16 mouse cellular contexts compared by ENCODE assay signal in the genomic region with DNA sequence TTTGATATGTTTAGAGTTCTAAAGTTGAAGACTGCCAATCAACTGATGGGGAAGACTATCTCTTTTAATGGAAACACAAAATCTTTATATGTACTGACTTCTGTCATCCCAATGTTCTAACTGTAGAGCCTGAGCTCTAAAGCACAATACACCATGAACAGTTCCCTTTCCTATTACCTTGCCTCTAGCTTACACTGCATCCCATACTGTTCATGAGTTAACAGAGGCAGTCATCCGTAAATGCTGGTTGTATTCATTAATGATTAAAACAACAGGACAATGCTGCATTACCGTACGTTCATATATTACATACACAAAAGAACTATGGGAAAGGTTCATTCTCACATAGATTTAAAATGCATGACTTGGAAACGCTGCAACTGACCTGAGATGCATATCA.
"Had no signal": no experiment of that assay in that cellular context is flagged by ENCODE, and none has a peak within 500 bp of the region (broad histone marks: within the 10 kb centered on the region; RNA-seq: fewer than 3 reads in every experiment).

No protein-coding gene starts in this region.

- H3K4me3 ChIP-seq: neural tube, embryonic 12.5 days; neural tube, embryonic 13.5 days; neural tube, embryonic 15.5 days; stomach, embryonic 15.5 days had no signal

- H3K27me3 ChIP-seq: neural tube, embryonic 12.5 days; neural tube, embryonic 13.5 days; neural tube, embryonic 15.5 days; stomach, embryonic 15.5 days had no signal

- H3K27ac ChIP-seq: neural tube, embryonic 12.5 days; neural tube, embryonic 13.5 days; neural tube, embryonic 15.5 days; stomach, embryonic 15.5 days; stomach, postnatal 0 days had no signal

- H3K9ac ChIP-seq: neural tube, embryonic 12.5 days; neural tube, embryonic 13.5 days; neural tube, embryonic 15.5 days; stomach, embryonic 15.5 days had no signal

- H3K36me3 ChIP-seq: neural tube, embryonic 12.5 days; neural tube, embryonic 13.5 days; neural tube, embryonic 15.5 days; stomach, embryonic 15.5 days had no signal

- DNase-seq: right cerebral cortex, adult 18-20 months; right cerebral cortex, postnatal 14 days; right cerebral cortex, postnatal 25 days; right cerebral cortex, postnatal 4 days; spleen, adult 18-20 months; thymus, adult 18-20 months; thymus, adult 2 months; thymus, postnatal 14 days; thymus, postnatal 25 days; thymus, postnatal 36 days; thymus, postnatal 4 days had no signal

- H3K9me3 ChIP-seq: neural tube, embryonic 12.5 days; neural tube, embryonic 13.5 days; neural tube, embryonic 15.5 days; stomach, embryonic 15.5 days had no signal

- H3K4me1 ChIP-seq: neural tube, embryonic 12.5 days; neural tube, embryonic 13.5 days; neural tube, embryonic 15.5 days; stomach, embryonic 15.5 days had no signal

- H3K4me2 ChIP-seq: neural tube, embryonic 12.5 days; neural tube, embryonic 13.5 days; neural tube, embryonic 15.5 days; stomach, embryonic 15.5 days had no signal
